Mouse (Mus musculus) MEL (cell line): ENCODE measurements around the gene Lefty1. TPM values are rescaled to one million over a fixed set of nuclear protein-coding genes. Genes with fewer than 3 reads are reported as not detected.

ENCODE experiments used
- DNase-seq: peaks from one replicate; pipeline ENCODE4 v3.0.0; 2011; ENCODE audit warnings: low read depth, low spot score
- H3K27ac ChIP-seq: 2 replicates; pipeline ENCODE4 v1.5.1; 2012; ENCODE audit warnings: low read depth, mild to moderate bottlenecking, control low read depth, low read length, moderate library complexity; ENCODE audit not compliant: control insufficient read depth
- H3K27me3 ChIP-seq, 2 experiments: fragments of 150-350 bp in 1 of 2; sonication (generic) in 1 of 2; 2 replicates each; pipeline ENCODE4 v1.6.1; 2012; ENCODE audit warnings: low read length in 2 of 2, mild to moderate bottlenecking in 2 of 2, improper control_type of control experiment in 1 of 2, moderate library complexity in 1 of 2; ENCODE audit not compliant: insufficient read depth in 2 of 2, control insufficient read depth in 1 of 2
- H3K36me3 ChIP-seq, 2 experiments: 2 replicates each; pipeline ENCODE4 v1.6.1; 2012 to 2014; ENCODE audit warnings: low read length in 2 of 2, improper control_type of control experiment in 1 of 2, inconsistent platforms in 1 of 2, mild to moderate bottlenecking in 1 of 2; ENCODE audit not compliant: insufficient read depth in 2 of 2, control insufficient read depth in 1 of 2
- H3K4me1 ChIP-seq, 2 experiments: fragments of 150-350 bp in 1 of 2; sonication (generic) in 1 of 2; 2 replicates each; pipeline ENCODE4 v1.6.1; 2012; ENCODE audit warnings: low read length in 2 of 2, improper control_type of control experiment in 1 of 2, mild to moderate bottlenecking in 1 of 2; ENCODE audit not compliant: insufficient read depth in 2 of 2, control insufficient read depth in 1 of 2
- H3K4me3 ChIP-seq, 2 experiments: fragments of 150-350 bp in 1 of 2; sonication (generic) in 1 of 2; 2 replicates each; pipeline ENCODE4 v1.5.1; 2012; ENCODE audit warnings: low read depth in 2 of 2, low read length in 2 of 2, mild to moderate bottlenecking in 2 of 2, moderate library complexity in 2 of 2, control low read depth in 1 of 2, improper control_type of control experiment in 1 of 2; ENCODE audit not compliant: control insufficient read depth in 1 of 2, insufficient read depth in 1 of 2
- H3K79me2 ChIP-seq: 2 replicates; pipeline ENCODE4 v1.6.1; 2012; ENCODE audit warnings: mild to moderate bottlenecking, low read length, moderate library complexity; ENCODE audit not compliant: control insufficient read depth, poor library complexity, insufficient read depth
- H3K9ac ChIP-seq: 2 replicates; pipeline ENCODE4 v1.6.1; 2012; ENCODE audit warnings: low read depth, mild to moderate bottlenecking, control low read depth, low read length, moderate library complexity; ENCODE audit not compliant: control insufficient read depth, poor library complexity, severe bottlenecking
- H3K9me3 ChIP-seq: fragments of 150-350 bp; sonication (generic); replicated peaks from 2 replicates; pipeline ENCODE4 v1.6.1; 2012; ENCODE audit warnings: mild to moderate bottlenecking, low read length, improper control_type of control experiment, moderate library complexity; ENCODE audit not compliant: insufficient read depth
- ELF1 ChIP-seq: IDR thresholded peaks from 2 replicates; pipeline ENCODE4 v1.6.1; 2014; ENCODE audit warnings: low read depth, mild to moderate bottlenecking, inconsistent platforms, low read length, improper control_type of control experiment, moderate library complexity
- GABPA ChIP-seq: IDR thresholded peaks from 2 replicates; pipeline ENCODE4 v1.6.1; 2012; ENCODE audit warnings: low read depth, mild to moderate bottlenecking, inconsistent platforms, low read length, improper control_type of control experiment, moderate library complexity
- HCFC1 ChIP-seq: IDR thresholded peaks from 2 replicates; pipeline ENCODE4 v1.6.1; 2012; ENCODE audit warnings: low read depth, mild to moderate bottlenecking, inconsistent platforms, low read length, improper control_type of control experiment, moderate library complexity
- JUND ChIP-seq: IDR thresholded peaks from 2 replicates; pipeline ENCODE4 v1.6.1; 2011; ENCODE audit warnings: low read depth, mild to moderate bottlenecking, improper control_type of control experiment, low read length
- MAX ChIP-seq: IDR thresholded peaks from 2 replicates; pipeline ENCODE4 v1.6.1; 2011; ENCODE audit warnings: low read length, improper control_type of control experiment
- MAZ ChIP-seq: IDR thresholded peaks from 2 replicates; pipeline ENCODE4 v1.6.1; 2012; ENCODE audit warnings: low read depth, mild to moderate bottlenecking, inconsistent platforms, low read length, improper control_type of control experiment
- MEF2A ChIP-seq: IDR thresholded peaks from 2 replicates; pipeline ENCODE4 v1.6.1; 2014; ENCODE audit warnings: low read depth, mild to moderate bottlenecking, inconsistent platforms, low read length, improper control_type of control experiment; ENCODE audit not compliant: poor library complexity, insufficient replicate concordance, severe bottlenecking; ENCODE audit errors: extremely low read depth
- MYB ChIP-seq: IDR thresholded peaks from 2 replicates; pipeline ENCODE4 v1.6.1; 2011; ENCODE audit warnings: mild to moderate bottlenecking, low read depth, low read length, improper control_type of control experiment
- MYC ChIP-seq: IDR thresholded peaks from 2 replicates; pipeline ENCODE4 v1.6.1; 2011; ENCODE audit warnings: low read depth, mild to moderate bottlenecking, low read length, improper control_type of control experiment, moderate library complexity
- POLR2AphosphoS2 ChIP-seq: IDR thresholded peaks from 2 replicates; pipeline ENCODE4 v1.6.1; 2011; ENCODE audit warnings: low read length, improper control_type of control experiment
- RAD21 ChIP-seq: IDR thresholded peaks from 2 replicates; pipeline ENCODE4 v1.6.1; 2011; ENCODE audit warnings: mild to moderate bottlenecking, low read depth, low read length, improper control_type of control experiment
- SMC3 ChIP-seq: IDR thresholded peaks from 2 replicates; pipeline ENCODE4 v1.6.1; 2011; ENCODE audit warnings: low read depth, low read length, improper control_type of control experiment
- TCF12 ChIP-seq: IDR thresholded peaks from 2 replicates; pipeline ENCODE4 v1.6.1; 2014; ENCODE audit warnings: low read depth, mild to moderate bottlenecking, inconsistent platforms, low read length, improper control_type of control experiment, moderate library complexity
- USF2 ChIP-seq, 2 experiments: IDR thresholded peaks; 2 replicates each; pipeline ENCODE4 v1.6.1; 2011 to 2012; ENCODE audit warnings: improper control_type of control experiment in 2 of 2, low read length in 2 of 2, borderline replicate concordance in 1 of 2, inconsistent platforms in 1 of 2, low read depth in 1 of 2, mild to moderate bottlenecking in 1 of 2; ENCODE audit not compliant: insufficient read depth in 1 of 2
- ZKSCAN1 ChIP-seq: IDR thresholded peaks from 2 replicates; pipeline ENCODE4 v1.6.1; 2012; ENCODE audit warnings: low read depth, mild to moderate bottlenecking, inconsistent platforms, low read length, improper control_type of control experiment, moderate library complexity
- polyA plus RNA-seq, 2 experiments: library from polyadenylated mRNA; stranded (reverse) in 1 of 2; unstranded in 1 of 2; fragments of >175 nt in 1 of 2; fragments of >200 nt in 1 of 2; gene quantifications; 2 replicates each; pipeline versions ENCODE4 v1.2.1 to v1.2.4; 2012; ENCODE audit warnings: low replicate concordance in 2 of 2, low read depth in 1 of 2; ENCODE audit not compliant: insufficient read length in 2 of 2, insufficient read depth in 1 of 2, missing spikeins in 1 of 2
- total RNA-seq: library from RNA; depleted of rRNA; stranded (reverse); fragments of 300-350 nt; gene quantifications from 2 replicates; pipeline ENCODE4 v1.2.3, GENCODE M21; 2012

Lefty1 gene
- total and polyA plus RNA-seq, 3 experiments: 5.1 to 6.4 TPM; not detected in 1

DNA sequence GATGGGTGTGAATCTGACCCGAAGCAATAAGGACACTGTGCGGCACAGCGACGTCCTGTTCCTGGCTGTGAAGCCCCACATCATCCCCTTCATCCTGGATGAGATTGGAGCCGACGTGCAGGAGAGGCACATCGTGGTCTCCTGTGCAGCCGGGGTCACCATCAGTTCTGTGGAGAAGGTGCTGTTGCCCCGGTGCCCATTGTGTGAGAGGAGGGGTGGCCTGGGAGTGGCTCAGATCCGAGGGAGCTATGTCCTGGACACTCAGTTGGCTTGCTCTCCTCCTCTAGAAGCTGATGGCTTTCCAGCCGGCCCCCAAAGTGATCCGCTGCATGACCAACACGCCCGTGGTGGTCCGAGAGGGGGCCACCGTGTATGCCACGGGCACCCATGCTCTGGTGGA lies 28.9 kb upstream of the Lefty1 start:
- Histone ChIP-seq H3K27me3 (no peaks in the 10 kb centered on the region), H3K27ac (no peak overlapping the region; the same call in 1 of the 2 replicates), H3K9me3 (no peaks in the 10 kb centered on the region), H3K9ac (peak overlapping the region; percentile 1; the same call in 1 of the 2 replicates), H3K79me2 (peaks cover 23% of the 10 kb centered on the region), H3K4me3 (peak overlapping the region in 1 of 2 experiments; percentile 98; a peak in 1 of 4 replicates), H3K36me3 (peaks cover 0 to 26% of the 10 kb centered on the region in 2 experiments; a peak in 2 of 4 replicates), H3K4me1 (peaks cover 2 to 32% of the 10 kb centered on the region in 2 experiments)
- no peak for DNase-seq
- TF ChIP-seq MYC: no peak
- TF ChIP-seq GABPA: no peak
- TF ChIP-seq MEF2A: no peak
- TF ChIP-seq SMC3: no peak
- no peak for TF ChIP-seq ELF1
- TF ChIP-seq HCFC1: no peak
- TF ChIP-seq MYB: no peak
- no peak for TF ChIP-seq MAZ
- TF ChIP-seq JUND: no peak
- TF ChIP-seq RAD21: no peak
- TF ChIP-seq TCF12: no peak
- no peak for TF ChIP-seq MAX
- no peak for TF ChIP-seq POLR2AphosphoS2
- no peak for TF ChIP-seq ZKSCAN1

DNA sequence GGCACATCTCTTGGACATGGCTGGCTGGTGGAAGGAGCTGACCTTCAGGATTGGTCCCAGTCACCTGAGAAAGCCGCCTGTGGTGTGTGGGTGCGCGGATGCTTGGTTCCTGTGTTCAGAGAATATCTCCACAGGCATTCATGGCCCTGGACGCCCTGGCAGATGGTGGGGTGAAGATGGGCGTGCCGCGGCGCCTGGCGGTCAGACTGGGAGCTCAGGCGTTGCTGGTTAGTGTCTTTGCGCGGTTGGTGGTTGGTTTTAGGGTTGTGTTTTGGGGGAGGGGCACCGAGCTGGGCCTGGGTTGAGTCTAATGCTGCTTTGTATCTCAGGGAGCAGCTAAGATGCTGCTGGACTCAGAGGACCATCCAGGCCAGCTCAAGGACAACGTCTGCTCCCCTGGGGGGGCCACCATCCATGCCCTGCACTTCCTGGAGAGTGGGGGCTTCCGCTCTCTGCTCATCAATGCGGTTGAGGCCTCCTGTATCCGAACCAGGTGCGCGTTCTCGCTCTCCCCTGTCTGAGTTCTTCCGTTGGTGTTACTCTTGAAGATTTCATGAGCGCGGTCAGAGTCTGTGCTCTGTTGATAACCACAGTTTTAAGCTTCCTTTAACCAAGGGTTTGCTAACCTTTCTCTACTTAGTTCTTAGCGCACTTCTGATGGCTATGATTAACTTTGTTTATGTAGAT lies 28.2 kb upstream of the Lefty1 start:
- H3K9ac ChIP-seq: no peak overlapping the region
- H3K27ac ChIP-seq: no peak overlapping the region
- H3K4me1 ChIP-seq: peaks cover 2 to 36% of the 10 kb centered on the region in 2 experiments
- no peaks in the 10 kb centered on the region for H3K9me3 ChIP-seq
- no peak for DNase-seq
- H3K27me3 ChIP-seq: no peaks in the 10 kb centered on the region
- peaks cover 23% of the 10 kb centered on the region for H3K79me2 ChIP-seq
- peaks cover 0 to 21% of the 10 kb centered on the region in 2 experiments; a peak in 2 of 4 replicates for H3K36me3 ChIP-seq
- no peak for TF ChIP-seq TCF12
- TF ChIP-seq USF2 (IDR thresholded peaks at IDR 0.05; ENCODE audit: borderline replicate concordance in 1 of 2, insufficient read depth in 1 of 2, low read depth in 1 of 2, low read length in 2 of 2): no peak
- H3K4me3 ChIP-seq: no peak overlapping the region
